Mouse (Mus musculus) regulatory T cell (primary cell): ENCODE measurements around the gene Pih1d1.

Experiments used
- in situ Hi-C: fragments of 300-600 bp; cut with MboI, MseI; formaldehyde crosslinking; loops from one replicate; pipeline ENCODE4 v1.15.1; 2025; ENCODE audit warnings: high pct_unique_total_duplicates

Pih1d1 gene

DNA sequence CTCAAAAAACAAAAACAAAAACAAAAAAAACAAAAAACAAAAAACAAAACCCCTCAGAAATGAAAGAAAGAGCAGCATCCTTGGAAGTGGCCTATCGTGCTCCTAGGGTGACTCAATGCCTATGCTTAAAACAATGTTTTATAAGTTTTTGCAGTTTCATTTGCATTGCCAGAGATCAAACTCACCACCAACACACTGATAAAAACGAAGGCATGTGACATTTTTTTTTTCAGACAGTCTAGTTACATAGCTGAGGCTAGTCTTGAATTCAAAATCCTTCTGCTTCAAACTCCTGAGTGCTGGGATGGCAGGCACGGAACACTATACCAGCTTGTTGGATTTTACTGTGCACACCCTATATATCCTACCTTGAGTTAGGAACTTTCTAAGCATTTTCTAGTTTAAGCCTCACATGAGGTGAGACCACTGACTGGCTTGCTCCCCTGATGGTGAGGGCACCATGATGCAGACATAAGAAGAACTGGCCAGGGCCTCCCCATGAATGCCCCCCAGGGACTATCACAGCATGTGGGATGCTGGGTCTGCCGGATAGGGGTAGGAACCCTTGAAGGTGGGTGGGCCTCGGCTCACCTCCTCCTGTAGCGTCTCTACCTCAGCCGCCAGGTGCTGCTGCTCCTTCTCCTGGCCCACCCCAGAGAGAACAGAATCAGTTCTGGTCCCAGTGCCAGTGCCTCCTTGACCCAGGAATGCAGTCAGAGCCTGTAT, 38.6 kb downstream of the Pih1d1 start:
- in situ Hi-C loops, result no loop called here

DNA sequence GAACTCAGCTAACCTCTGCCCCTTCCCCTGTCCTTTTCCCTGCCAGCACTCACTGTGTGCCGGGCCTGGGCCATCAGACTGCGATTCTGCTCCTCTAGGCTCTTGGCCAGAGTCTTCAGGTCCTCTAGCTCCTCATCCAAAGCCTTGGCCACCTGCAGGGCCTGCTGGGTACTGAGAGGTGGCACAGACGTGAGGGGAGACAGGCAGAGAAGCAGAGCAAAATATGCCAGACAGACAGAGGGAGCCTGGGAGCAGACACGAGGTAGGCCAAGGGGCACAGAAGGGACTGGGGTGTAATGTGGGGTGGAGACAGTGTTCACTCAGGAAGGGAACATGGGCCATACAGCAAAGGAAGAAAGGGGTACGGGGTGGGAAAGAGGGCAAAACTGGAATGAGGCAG, 39.3 kb downstream of the Pih1d1 start:
- in situ Hi-C loops, result no loop called here

DNA sequence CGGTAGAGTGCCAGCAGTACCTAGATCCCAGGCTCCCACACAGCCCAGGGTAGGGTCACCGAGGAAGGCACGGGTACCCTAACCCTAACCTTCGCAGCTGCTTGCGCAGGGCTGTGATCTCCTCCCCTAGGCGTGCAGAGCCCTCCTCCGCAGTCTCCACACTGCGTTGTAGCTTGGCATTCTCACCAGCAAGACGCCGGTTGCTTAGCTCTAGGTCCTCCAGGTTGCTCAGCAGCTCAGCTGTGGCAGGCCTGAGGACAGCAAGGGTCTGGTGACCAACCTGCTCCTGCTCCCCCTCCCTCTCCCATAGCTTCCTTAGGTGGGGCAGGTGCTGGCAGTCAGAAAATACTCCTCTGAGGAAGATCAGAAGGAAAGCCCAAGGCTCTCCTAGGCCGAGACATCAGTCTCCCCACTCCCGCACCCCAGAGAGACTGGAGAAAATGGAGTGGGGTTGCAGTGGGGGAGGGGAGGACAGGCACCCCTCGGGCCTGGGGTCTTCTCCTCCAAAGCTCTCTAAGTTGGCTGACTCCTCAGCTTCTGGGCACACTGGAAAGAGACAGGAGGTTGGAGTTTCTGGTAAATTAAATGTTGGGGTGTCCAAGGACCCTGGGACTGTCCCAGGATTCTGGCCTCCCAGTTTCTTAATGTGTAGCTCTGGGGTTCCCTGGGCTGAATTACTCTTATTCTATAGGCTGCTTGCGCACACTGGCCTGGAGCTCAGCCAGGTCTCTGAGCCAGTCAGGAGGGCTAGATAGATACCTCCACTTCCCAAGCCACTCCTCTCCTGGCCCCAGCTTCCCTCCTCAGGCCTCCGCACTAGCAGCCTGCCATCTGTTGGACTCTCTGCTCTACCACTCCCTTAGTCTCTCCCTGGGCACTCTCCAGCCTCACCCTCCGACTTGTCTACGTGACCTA, 40.0 kb downstream of the Pih1d1 start:
- in situ Hi-C loops, result no loop called here

DNA sequence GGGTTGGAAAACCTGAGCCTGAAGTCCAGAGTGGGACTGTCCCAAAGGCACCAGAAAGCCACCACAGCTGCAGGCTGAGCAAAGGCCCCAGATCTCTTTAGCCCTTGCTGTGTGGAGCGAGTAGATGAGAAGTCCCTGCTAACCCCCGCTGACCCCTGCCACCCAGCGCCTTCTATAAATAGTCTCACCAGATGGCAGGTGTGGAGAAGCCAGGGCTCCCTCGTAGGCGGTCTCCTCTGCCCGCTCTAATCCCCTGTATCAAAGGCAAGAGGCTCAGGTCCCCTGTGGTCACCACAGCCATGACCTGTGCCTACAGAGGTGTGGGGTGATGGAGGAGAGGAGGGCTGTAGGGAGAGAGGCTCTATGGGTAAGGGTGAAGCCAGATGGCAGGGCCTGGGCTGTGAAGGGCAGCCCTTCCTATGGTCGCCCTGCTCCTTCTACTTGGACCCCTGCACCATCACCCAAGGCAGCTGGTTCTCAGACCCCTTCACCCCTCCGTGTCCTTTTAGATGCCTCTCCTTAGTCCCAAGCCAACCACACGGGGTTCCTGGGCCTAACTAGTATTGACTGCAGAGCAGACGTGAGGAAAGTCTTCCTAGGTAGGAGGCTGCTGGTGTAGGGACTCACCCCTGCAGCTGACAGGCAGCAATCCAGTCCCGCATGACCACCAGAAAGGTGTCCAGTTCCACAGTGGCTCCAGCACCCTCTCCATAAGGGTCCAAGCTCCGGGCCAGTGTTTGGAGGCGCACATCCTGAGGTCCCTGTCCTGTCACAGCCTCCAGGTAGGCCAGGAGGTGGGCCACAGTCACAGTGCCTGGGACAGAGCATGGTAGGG, 41.5 kb downstream of the Pih1d1 start:
- in situ Hi-C loops, result no loop called here

DNA sequence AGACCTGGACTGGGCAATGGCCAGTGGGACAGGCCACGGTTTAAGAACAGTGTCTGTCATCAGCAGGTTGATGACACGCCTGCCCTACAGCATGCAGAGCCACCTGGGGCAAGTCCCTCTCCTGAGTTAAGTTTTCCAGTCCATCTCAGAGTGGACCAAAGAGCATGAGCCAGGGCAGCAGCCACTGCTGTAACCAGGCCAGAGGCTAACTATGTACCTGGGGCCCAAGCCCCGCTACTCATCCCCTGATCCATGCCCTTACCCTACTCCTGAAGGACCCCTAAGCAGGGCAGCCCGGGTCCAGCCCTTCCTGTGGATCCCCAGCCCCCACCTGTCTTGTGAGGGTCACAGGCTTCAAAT, 42.1 kb downstream of the Pih1d1 start:
- in situ Hi-C loops, result no loop called here

DNA sequence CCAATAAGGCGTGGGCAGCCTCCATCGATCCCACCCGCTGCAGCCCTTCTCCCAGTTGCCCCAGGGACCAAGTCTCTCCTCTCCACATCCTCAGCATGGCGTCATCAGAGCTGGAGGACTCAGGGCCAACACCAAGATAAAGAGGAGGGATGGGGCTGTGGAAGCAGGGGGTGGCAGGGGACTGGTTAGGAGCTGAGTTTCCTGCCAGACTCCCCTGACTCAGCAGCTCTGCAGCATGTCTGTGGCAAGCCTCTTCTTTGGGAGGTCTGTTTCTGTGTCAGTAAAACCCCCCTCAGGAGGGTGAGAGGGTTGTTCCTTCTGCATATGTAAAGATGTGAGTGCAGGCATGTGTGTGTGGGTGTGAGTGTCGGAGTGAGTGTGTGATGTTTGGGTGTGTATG, 42.9 kb downstream of the Pih1d1 start:
- in situ Hi-C loops, result no loop called here

DNA sequence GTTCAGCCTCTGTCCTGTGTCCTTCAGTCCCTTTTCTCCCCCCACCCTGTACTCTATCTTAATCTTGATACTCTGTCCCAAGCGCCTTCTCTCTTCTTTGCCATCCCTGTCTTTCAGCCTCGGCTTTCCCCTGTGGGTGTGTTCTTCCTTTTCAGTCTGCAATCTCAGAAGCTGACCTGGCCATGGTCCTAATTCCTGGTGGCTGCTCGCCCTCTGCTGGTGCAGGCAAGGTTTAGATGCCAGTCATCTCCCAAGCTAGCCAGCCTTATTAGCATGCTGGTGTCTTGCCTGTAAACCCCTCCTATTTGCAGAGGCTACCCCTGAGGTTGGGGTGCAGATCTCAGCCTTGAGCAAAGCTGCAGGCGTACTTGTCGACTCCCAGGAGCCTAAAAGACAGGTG, 44.3 kb downstream of the Pih1d1 start:
- in situ Hi-C loops, result no loop called here

DNA sequence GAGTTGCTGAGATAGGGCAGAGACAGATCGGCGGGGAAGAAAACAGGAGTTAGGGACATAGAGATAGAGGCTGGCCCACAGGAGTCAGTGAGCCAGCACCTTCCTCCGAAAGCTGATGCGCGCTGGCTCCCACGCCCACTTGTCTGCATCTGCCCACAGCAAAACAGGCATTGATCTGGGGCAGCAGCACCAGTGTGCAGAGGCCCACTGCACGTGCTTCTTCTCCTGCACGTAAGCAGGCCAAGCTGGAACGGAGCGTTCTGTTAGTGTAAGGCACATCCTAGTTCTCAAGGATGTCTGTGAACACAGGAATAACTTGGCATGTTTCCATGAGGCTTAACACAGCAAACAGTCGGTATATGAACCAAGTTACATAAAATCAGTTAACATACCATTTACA, 44.9 kb downstream of the Pih1d1 start:
- in situ Hi-C loops, result no loop called here

DNA sequence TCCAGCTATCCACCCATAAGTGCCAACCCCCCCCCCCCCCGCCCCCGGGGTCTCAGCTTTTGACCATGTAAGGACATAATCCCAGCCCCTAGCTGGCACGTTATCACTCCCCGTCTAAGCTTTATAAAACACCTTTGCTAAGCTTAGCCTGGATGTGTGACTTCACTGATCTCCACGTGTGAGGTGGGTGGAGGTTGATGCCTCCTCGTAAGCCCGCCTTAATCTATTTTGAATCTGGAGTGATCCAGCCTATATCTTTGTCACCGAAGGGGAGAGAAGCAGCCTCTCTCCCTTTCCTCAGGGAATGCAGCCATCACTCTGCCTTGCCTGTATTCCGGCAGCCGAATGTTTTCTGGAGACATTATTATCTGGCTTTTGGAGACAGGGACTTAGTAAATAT, 48.6 kb downstream of the Pih1d1 start:
- in situ Hi-C loops, result no loop called here

DNA sequence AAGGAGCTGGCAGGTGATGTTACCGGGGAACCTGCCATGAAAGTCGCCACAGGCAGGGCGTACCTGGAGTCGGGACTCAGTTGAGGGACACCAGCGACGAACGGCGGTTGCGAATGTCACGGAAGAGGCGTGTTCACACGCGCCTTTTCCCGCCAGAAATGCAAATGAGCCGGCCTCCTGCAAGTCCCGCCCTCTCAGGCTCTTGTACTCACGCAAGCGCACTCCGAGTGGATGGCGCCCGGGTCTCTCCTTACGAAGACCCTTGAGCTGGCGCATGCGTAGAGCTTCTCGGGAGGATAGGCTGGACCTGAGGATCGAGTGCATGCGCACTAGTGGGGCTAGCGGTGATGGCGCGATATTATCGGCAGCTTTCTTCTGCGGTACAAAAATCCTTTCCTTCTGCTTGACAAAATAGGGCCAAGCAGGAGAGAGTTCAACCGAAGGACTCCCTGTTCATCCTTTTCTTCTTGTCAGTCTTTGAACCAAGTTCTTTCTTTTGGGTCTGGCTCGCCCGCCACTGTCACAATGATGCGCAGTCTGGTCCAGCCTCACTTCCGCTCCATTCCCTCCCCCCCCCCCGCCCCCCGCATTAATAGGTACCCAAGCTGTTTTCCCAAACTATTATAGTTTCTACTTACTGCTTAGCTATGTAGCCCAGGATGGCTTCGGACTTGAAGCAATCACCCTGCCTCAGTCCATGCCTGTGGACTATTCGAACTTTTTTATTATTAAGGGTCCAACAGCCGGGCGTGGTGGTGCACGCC, 50.5 kb downstream of the Pih1d1 start, which contains the start of gene Ccdc155:
Gene Ccdc155, minus strand, starts transcription at position 513 of the 764 bp plus-strand sequence.
- in situ Hi-C loops, result no loop called here

DNA sequence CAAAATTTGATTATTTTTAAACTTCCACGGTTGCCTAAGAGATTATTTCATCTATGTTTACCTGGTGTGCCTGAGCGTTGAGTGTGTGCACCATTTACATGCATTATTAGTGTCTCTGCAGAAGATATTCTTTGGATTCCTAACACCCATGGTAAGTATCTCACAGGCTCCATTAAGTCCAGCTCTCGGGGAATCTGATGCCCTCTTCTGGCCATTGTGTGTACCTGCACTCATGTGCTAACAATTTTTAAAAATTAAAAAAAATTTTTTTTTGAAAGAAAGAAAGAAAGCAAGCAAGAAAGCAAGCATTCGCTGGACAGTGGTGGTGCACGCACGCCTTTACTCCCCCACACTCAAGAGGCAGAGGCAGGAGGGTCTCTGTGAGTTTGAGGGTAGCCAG, 54.2 kb downstream of the Pih1d1 start:
- in situ Hi-C loops, result no loop called here
